Mouse (Mus musculus): ENCODE measurements around the gene Fam160a2. TPM values are rescaled to one million over a fixed set of nuclear protein-coding genes. Genes with fewer than 3 reads are reported as not detected.
A peak's percentile ranks its signal among the peaks of the same experiment; 100 is the strongest.

Gene Fam160a2
- total and polyA plus RNA-seq, 2 experiments from 2014 or later: 19.0 to 19.7 TPM

- H3K27me3 ChIP-seq (ENCODE audit: control insufficient read depth, insufficient read depth, low read length): no peaks in the 10 kb centered on the region
- no peaks in the 10 kb centered on the region for H3K36me3 ChIP-seq (replicated peaks; ENCODE audit: control insufficient read depth, insufficient read depth, low read length)
- H3K4me3 ChIP-seq (ENCODE audit: low read depth, low read length): no peak overlapping the region
- H3K9me3 ChIP-seq (replicated peaks; ENCODE audit: control insufficient read depth, low read length): no peaks in the 10 kb centered on the region
- DNase-seq (ENCODE audit: low spot score) (no peak), ATAC-seq (ENCODE audit: insufficient read depth, low read depth) (no peak)
- peaks cover 6% of the 10 kb centered on the region for H3K4me1 ChIP-seq (ENCODE audit: control insufficient read depth, insufficient read depth)
- no peak overlapping the region for H3K4me2 ChIP-seq (ENCODE audit: low read depth, low read length)
- 79% methylated on average over 17 of the region's 17 CpGs for WGBS
- TF ChIP-seq EP300 (IDR thresholded peaks at IDR 0.05; ENCODE audit: low read depth) (no peak), CTCF (IDR thresholded peaks at IDR 0.05; ENCODE audit: low read depth) (no peak)
- H3K27ac ChIP-seq (ENCODE audit: low read depth): no peak overlapping the region
- no peak overlapping the region for H3K9ac ChIP-seq (replicated peaks; ENCODE audit: low read depth, low read length)
Measured at GRCm38 (mm10) chr7:105433859-105434258, 34.0 kb upstream of the Fam160a2 start.

DNA sequence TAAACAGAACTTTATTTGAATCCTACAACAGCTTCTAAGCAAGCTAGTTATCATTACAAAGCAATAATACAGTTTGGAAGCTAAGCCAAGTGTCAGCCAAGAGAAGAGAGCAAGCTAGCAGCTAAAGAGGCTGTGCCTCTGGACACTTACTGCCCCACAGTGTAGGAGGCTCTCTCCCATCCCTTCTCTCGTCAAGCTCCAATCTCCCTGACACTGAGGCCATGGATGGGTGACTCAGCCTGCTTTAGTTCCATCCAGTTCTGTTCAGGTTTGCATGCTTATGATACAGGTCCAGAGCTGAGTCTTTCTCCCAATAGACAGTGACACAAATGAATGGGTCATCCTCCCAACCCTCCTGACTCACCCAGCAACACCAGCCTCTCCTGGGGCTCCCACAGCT lies 32.2 kb upstream of the Fam160a2 start:
- TF ChIP-seq CTCF (IDR thresholded peaks at IDR 0.05; ENCODE audit: low read depth) (no peak), EP300 (IDR thresholded peaks at IDR 0.05; ENCODE audit: low read depth) (no peak)
- Histone ChIP-seq H3K9me3 (replicated peaks; ENCODE audit: control insufficient read depth, low read length) (no peaks in the 10 kb centered on the region), H3K27me3 (ENCODE audit: control insufficient read depth, insufficient read depth, low read length) (peaks cover 6% of the 10 kb centered on the region), H3K4me3 (ENCODE audit: low read depth, low read length) (no peak overlapping the region), H3K36me3 (replicated peaks; ENCODE audit: control insufficient read depth, insufficient read depth, low read length) (no peaks in the 10 kb centered on the region), H3K4me1 (ENCODE audit: control insufficient read depth, insufficient read depth) (no peaks in the 10 kb centered on the region), H3K27ac (ENCODE audit: low read depth) (no peak overlapping the region), H3K9ac (replicated peaks; ENCODE audit: low read depth, low read length) (no peak overlapping the region), H3K4me2 (ENCODE audit: low read depth, low read length) (no peak overlapping the region)
- 10% methylated on average over 1 of the region's 1 CpGs for WGBS
- ATAC-seq (ENCODE audit: insufficient read depth, low read depth) (no peak), DNase-seq (ENCODE audit: low spot score) (no peak)

- TF ChIP-seq CTCF (IDR thresholded peaks at IDR 0.05; ENCODE audit: low read depth) (no peak), EP300 (IDR thresholded peaks at IDR 0.05; ENCODE audit: low read depth) (no peak)
- no peak for DNase-seq (ENCODE audit: low spot score)
- Histone ChIP-seq H3K9ac (replicated peaks; ENCODE audit: low read depth, low read length) (no peak overlapping the region), H3K27ac (ENCODE audit: low read depth) (no peak overlapping the region), H3K36me3 (replicated peaks; ENCODE audit: control insufficient read depth, insufficient read depth, low read length) (no peaks in the 10 kb centered on the region), H3K27me3 (ENCODE audit: control insufficient read depth, insufficient read depth, low read length) (peaks cover 39% of the 10 kb centered on the region), H3K9me3 (replicated peaks; ENCODE audit: control insufficient read depth, low read length) (no peaks in the 10 kb centered on the region), H3K4me3 (ENCODE audit: low read depth, low read length) (peak overlapping the region; percentile 46), H3K4me2 (ENCODE audit: low read depth, low read length) (peak overlapping the region; percentile 63), H3K4me1 (ENCODE audit: control insufficient read depth, insufficient read depth) (peaks cover 6% of the 10 kb centered on the region; the same call in 1 of the 2 replicates)
- 4% methylated on average over 11 of the region's 11 CpGs for WGBS
- ATAC-seq (ENCODE audit: insufficient read depth, low read depth): no peak
Measured at GRCm38 (mm10) chr7:105426051-105426450, 26.2 kb upstream of the Fam160a2 start.

DNA sequence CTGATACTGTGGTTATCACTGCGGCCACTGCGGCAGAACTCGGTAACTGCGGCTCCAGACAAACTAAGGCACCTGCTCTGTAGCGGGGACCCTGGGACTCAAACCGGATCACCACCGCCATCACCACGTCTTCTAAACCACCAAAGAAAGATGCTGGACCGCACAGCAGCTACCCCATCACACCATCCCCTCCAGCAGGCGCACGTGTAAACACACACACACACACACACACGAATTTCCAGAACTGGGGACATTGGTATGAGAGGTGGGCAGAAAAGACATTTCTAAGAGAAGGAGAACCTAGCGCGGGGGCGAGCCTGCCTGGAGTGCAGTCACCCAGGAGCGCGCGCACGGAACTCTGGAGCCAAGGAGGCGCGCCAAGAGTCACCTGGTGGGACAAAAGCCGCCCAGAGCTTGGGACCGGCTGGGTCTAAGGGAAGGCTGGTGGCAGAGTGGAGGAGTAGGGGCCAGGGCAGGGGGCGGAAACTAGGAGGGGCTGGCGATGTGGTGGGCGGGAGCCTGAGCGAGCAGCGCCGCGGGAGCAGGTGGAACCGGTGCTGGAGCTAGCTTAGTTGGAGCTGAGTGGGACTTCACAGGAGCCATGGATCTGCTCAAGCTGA lies 25.7 kb upstream of the Fam160a2 start, which contains the start of gene Cckbr:
TSS of gene Cckbr (plus strand) at position 308 of the 620 bp plus-strand sequence.
- TF ChIP-seq EP300 (IDR thresholded peaks at IDR 0.05; ENCODE audit: low read depth): no peak
- no peak for TF ChIP-seq CTCF (IDR thresholded peaks at IDR 0.05; ENCODE audit: low read depth)
- WGBS: 2% methylated on average over 30 of the region's 31 CpGs
- Histone ChIP-seq H3K4me1 (ENCODE audit: control insufficient read depth, insufficient read depth) (peaks cover 6% of the 10 kb centered on the region; the same call in 1 of the 2 replicates), H3K4me3 (ENCODE audit: low read depth, low read length) (peak within 1 kb of the TSS; percentile 46), H3K27me3 (ENCODE audit: control insufficient read depth, insufficient read depth, low read length) (peaks cover 39% of the 10 kb centered on the region), H3K27ac (ENCODE audit: low read depth) (no peak within 1 kb of the TSS), H3K9me3 (replicated peaks; ENCODE audit: control insufficient read depth, low read length) (no peaks in the 10 kb centered on the region), H3K9ac (replicated peaks; ENCODE audit: low read depth, low read length) (no peak within 1 kb of the TSS), H3K36me3 (replicated peaks; ENCODE audit: control insufficient read depth, insufficient read depth, low read length) (no peaks in the 10 kb centered on the region), H3K4me2 (ENCODE audit: low read depth, low read length) (peak within 1 kb of the TSS; percentile 63)
- ATAC-seq (ENCODE audit: insufficient read depth, low read depth) (no peak), DNase-seq (ENCODE audit: low spot score) (no peak)

DNA sequence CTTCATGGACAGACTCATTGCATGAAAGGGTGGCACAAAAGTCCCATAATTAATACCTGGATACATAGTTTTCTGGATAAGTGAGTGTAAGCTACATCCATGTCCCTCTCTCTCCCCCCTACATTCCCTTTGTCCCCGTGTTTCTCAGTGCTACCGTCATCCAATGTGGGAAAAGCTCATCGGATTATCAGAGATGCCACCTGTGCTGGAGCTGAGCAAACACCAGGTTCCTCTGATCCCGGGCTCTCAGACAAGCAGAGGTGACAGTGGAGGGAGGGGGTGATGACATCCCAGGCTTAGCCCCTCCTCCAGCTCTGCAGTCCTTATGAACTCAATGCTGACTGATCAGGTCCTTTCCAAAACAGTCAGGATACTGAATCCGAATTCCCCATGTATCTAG lies 24.5 kb upstream of the Fam160a2 start:
- 11% methylated on average over 5 of the region's 5 CpGs for WGBS
- Histone ChIP-seq H3K4me3 (ENCODE audit: low read depth, low read length) (no peak overlapping the region), H3K4me1 (ENCODE audit: control insufficient read depth, insufficient read depth) (peaks cover 6% of the 10 kb centered on the region; the same call in 1 of the 2 replicates), H3K9me3 (replicated peaks; ENCODE audit: control insufficient read depth, low read length) (no peaks in the 10 kb centered on the region), H3K9ac (replicated peaks; ENCODE audit: low read depth, low read length) (no peak overlapping the region), H3K27me3 (ENCODE audit: control insufficient read depth, insufficient read depth, low read length) (peaks cover 39% of the 10 kb centered on the region), H3K4me2 (ENCODE audit: low read depth, low read length) (no peak overlapping the region), H3K36me3 (replicated peaks; ENCODE audit: control insufficient read depth, insufficient read depth, low read length) (no peaks in the 10 kb centered on the region), H3K27ac (ENCODE audit: low read depth) (no peak overlapping the region)
- TF ChIP-seq CTCF (IDR thresholded peaks at IDR 0.05; ENCODE audit: low read depth): no peak
- no peak for TF ChIP-seq EP300 (IDR thresholded peaks at IDR 0.05; ENCODE audit: low read depth)
- DNase-seq (ENCODE audit: low spot score) (no peak), ATAC-seq (ENCODE audit: insufficient read depth, low read depth) (no peak)

GRCm38 (mm10) chr7:105420903-105421302 lies 21.0 kb upstream of the Fam160a2 start:
- no peak for DNase-seq (ENCODE audit: low spot score)
- H3K4me1 ChIP-seq (ENCODE audit: control insufficient read depth, insufficient read depth): peaks cover 6% of the 10 kb centered on the region; the same call in 1 of the 2 replicates
- 13% methylated on average over 2 of the region's 2 CpGs for WGBS
- no peak for TF ChIP-seq CTCF (IDR thresholded peaks at IDR 0.05; ENCODE audit: low read depth)
- TF ChIP-seq EP300 (IDR thresholded peaks at IDR 0.05; ENCODE audit: low read depth): no peak
- H3K4me2 ChIP-seq (ENCODE audit: low read depth, low read length): no peak overlapping the region
- no peak overlapping the region for H3K4me3 ChIP-seq (ENCODE audit: low read depth, low read length)
- no peak for ATAC-seq (ENCODE audit: insufficient read depth, low read depth)
- H3K36me3 ChIP-seq (replicated peaks; ENCODE audit: control insufficient read depth, insufficient read depth, low read length): no peaks in the 10 kb centered on the region
- no peak overlapping the region for H3K27ac ChIP-seq (ENCODE audit: low read depth)
- H3K9me3 ChIP-seq (replicated peaks; ENCODE audit: control insufficient read depth, low read length): no peaks in the 10 kb centered on the region
- H3K27me3 ChIP-seq (ENCODE audit: control insufficient read depth, insufficient read depth, low read length): peaks cover 22% of the 10 kb centered on the region
- H3K9ac ChIP-seq (replicated peaks; ENCODE audit: low read depth, low read length): no peak overlapping the region

Data from heart, postnatal 0 days (tissue).